Mouse (Mus musculus) kidney, adult 9 months (tissue): ENCODE data around the gene Cntnap4.
"Not testable (repeated sequence)": the region's sequence is repeated elsewhere in the genome, so short reads cannot be mapped to it uniquely, and the experiment has no call there.

Experiments used
- DNase-seq: peaks from one replicate; pipeline ENCODE4 v3.0.0; 2022

Gene Cntnap4

DNA sequence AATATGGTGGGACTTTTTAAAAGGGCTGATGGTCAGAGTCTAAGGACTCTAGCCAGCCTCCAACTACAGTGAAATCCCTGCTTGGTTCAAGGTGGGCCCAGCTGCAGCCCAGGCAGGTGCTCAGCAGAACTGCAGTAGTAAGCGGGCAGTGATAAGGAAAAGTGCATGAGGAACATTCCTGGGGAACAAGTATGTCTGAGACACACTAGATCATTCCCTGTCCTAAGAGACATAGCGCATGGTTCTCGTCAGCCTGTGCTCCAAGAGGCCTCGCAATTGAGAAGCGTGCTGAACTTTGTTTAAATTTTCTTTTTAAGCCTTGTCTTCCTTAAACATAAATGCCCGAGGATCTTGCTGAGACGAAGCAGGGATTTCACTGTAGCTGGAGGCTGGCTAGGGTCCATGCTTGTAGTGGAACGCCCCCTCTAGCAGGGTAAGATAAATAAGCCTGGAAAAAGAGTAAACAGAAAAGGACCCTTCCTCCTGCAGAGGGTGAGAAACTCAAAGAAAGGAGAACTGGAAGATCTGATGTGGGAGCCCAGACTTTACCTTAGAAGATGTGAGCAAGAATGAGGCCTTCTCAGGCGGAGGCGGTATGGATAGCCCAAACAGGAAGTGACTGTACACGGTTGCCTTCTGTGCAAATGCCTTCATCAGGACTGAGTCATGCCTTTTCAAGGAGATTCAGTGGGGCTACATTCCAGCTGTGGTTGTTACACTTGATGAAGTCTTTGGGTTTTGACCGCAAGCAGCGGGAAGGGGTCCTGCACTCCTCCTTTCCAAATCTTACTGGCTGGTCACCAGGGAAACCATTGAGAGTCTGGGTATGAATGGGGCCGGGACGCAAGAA is 161.0 kb downstream of the Cntnap4 start:
- no peak for DNase-seq

DNA sequence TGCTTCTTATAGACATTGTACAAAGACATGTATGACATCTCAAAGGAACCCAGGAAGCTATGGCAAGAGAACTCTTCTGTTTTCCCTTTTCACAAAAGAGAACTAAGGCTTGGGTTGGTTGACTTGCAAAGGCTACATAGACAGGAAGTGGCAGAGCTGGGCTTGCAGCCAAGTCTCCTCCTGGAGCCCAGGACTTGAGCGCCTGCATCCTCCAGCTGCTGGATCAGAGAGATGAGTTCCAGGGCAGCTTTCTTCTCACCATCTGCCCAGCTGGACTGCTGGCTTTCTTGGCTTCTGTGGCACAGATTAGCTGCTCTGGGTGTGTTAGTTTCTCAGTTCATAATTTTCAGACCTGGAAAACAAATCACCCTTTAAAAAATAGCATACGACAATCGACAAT is 165.7 kb downstream of the Cntnap4 start:
- DNase-seq = peak; percentile 12

GRCm38 (mm10) chr8:112743331-112743730 is 173.5 kb downstream of the Cntnap4 start:
- peak; percentile 86 for DNase-seq

DNA sequence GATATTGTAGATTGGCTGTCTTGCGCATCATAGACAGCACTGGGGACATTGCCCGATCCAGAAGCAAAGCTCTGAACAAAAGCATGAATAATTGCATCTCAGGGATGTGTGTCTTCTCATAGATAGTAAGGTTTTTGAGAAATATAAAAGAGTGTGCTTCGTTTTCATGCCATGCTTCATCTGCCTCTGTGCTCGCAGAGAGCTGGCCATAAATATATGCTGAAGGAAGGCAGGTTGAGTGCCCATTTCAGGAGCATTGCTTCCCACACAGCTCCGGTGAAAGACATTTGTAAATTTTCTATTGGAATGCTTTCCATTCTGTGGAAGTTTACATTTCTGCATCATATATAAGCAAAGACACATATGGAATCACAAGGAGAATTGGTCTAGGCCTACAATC is 177.5 kb downstream of the Cntnap4 start:
- no peak for DNase-seq

DNA sequence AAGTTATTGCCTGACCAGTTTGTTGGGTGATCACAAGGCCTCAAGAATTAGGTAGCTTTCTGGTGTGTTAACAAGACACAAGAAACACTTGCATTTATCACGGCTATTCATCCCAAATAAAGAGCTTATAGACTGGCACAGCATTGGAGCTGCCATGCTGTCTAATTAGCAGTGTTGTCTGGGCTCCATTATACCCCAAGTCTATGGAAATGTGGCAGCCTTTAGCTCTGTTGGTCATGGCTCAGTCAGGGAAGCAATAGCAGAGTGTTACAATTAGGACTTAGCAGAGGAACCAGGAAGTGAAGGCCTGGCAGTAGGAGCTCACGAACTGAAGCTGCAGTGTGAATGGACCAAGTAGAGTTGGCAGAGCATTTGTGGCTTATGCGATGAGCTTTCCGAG is 185.3 kb downstream of the Cntnap4 start:
- no peak for DNase-seq

- no peak for DNase-seq
Measured at GRCm38 (mm10) chr8:112803058-112803457, 233.2 kb downstream of the Cntnap4 start.

GRCm38 (mm10) chr8:112809382-112809781 is 239.5 kb downstream of the Cntnap4 start:
- no peak for DNase-seq

- DNase-seq = no peak
Measured at GRCm38 (mm10) chr8:112841057-112841456, 271.2 kb downstream of the Cntnap4 start.

DNA sequence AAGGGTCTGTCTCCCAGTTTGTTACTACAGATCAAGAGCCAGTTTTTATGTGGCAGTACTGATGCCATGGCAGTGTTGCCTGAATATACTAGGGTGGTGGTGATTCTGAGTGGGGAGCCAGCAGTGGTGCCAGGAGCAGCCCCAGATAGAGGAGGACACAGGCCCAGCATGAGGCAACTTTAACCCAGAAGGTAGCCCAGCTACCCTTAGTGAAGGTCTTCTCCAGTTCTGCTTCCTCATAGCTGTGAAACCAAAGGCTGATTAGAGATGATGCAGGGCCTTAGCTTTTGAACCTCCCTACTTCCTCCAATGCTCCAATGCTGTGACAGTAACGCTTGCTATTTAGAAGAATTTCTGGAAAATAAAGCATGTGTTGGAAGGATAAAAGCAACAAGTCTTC is 279.7 kb downstream of the Cntnap4 start:
- not testable (repeated sequence) for DNase-seq

- DNase-seq = no peak
Measured at GRCm38 (mm10) chr8:112906458-112907112, 336.7 kb downstream of the Cntnap4 start.

DNA sequence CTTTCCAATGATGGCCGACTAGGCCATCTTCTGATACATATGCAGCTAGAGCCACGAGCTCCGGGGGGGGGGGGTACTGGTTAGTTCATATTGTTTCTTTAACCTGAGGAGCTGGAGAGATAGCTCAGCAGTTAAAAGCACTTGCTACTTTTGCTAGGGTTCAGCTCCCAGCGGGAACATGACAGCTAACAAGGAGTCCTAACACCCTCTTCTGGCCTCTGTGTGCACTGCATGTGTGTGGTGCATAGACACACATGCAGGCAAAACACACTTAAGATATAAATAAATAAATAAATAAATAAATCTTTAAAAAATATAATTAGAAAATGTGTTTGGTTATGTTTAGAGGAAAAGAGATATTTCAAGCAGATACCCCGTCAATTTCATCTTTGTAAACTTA is 339.7 kb downstream of the Cntnap4 start:
- DNase-seq = peak; percentile 16

GRCm38 (mm10) chr8:112911422-112911821 is 341.6 kb downstream of the Cntnap4 start:
- DNase-seq = no peak

GRCm38 (mm10) chr8:112922151-112922550 is 352.3 kb downstream of the Cntnap4 start:
- no peak for DNase-seq

DNA sequence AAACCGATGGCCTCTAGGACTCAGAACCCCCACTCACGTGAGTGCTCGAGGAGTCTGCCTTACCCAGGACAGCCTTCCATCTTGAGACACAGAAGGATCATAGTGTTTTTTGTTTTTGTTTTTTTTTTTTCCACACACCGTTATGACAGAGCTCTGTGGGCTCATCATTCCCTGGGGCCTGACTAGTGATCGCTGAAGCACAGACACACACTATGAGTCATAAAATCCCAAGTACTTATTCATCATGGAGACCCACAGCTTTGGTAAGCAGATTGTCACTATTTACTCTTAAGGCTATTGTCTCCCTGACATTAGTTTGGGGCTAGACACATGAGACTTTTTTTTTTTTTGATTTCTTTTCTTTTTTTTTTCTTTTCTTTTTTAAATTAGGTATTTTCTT is 352.9 kb downstream of the Cntnap4 start:
- no peak for DNase-seq
